Mouse (Mus musculus) layer of hippocampus, adult 9-10 months (tissue): ENCODE data around the gene Gimd1.

Source experiments
- DNase-seq: peaks from one replicate; pipeline ENCODE4 v3.0.0; 2022; ENCODE audit warnings: low spot score

Gene Gimd1

DNA sequence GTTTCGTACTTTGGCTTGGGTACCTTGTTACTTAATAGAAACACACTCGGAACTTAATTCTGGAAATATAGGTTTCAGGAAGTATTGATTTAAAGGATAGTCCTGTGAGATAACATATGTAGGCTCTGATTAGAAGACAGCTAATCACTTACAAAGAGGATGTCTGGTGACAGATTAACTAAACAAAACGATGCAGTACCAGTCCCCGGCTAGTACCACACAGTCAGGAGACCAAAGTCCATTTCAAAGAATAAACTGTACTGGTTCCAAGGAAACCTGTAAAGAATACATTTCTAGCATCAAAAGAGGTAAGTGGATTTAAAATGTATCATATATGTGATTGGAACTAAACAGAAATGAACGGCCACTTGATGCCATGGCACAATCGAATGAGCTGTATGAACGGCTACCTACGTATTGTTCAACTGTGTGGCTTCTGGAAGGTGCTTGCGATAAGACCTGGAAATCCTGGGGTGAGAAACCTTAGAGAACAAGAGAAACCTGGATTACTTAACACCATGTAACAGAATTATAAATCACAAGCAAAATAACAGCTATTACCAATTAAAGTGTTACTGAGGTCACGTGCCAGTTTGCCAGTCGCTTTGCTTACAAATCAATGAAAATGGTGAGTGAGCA is at the start of gene Gimd1:
Gene Gimd1 (plus strand): TSS at position 220 of the 639 bp plus-strand sequence.
- DNase-seq = no peak

DNA sequence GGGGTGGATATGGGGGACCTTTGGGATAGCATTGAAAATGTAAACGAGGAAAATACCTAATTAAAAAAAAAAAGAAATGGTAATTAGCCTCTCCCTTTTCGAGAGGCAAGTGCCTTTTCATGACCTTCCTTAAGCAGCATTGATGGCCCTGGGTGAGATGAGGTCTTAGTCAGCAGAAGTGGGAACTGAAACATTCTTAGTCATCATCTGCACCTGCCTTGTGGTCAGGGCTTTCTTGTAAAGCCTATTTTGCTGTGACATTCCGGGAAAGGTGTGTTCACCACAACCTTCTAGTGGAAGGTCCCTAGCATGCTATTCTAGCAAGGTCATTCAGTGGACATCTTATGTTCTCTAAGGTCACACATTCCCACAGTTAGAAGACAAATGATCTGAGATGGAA is 48.4 kb upstream of the Gimd1 start:
- DNase-seq = no peak

DNA sequence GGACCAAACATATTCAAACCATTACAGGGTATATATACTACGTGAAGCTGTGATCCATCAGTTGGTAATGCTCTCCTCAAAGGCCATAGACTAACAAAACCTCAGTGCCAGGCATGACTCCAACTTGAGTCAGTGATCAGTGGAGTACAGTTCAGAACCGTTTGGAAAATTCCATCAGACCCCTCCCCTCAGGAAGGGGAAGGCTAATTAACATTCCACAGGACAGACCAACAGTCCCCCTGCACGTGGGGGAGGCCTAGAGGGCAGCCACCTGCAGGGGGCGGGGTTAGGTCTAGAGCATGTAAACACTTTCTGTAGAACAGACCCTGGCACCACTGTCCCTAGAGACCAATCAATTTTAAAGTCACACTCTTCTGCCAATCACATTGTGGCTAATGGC is 47.3 kb upstream of the Gimd1 start:
- DNase-seq = no peak

DNA sequence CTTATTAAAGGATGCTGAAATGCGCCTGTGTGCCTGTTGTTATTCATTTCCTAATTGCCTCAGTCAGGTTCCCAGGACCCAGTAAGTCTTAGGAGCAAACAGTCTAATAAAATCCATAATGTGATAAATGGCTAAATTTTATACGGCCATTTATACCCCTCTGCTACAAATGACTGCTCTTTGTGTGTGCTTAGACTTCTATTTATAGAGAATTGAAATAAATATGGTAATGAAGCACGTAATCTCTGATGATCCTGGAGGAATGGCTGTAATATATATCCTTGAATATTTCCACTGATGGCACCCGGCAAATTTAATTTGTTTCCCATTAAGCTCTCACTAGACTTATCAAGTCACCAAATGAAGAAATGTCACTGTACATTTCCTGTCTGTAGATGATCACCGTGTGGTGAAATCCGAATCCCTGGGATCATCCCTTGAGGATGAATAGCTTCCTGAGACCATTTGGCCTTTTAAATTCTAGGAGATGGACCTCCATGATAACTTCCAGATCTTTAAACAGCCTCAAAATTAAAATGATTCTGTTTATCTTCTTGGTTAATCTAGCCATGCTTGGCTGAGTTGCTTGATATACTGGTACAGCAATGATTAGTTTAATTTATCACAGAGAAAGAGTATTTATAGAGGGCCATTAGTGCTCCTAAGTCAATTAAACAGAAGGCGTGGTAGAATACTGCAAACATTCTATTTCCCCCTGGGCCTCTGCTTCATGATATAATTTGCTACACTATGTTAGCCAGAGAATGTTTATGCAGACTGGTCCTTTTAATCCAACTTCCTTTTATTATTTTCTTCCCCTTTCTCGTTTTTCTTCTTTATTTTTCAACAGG is 44.3 kb upstream of the Gimd1 start:
- DNase-seq = no peak

DNA sequence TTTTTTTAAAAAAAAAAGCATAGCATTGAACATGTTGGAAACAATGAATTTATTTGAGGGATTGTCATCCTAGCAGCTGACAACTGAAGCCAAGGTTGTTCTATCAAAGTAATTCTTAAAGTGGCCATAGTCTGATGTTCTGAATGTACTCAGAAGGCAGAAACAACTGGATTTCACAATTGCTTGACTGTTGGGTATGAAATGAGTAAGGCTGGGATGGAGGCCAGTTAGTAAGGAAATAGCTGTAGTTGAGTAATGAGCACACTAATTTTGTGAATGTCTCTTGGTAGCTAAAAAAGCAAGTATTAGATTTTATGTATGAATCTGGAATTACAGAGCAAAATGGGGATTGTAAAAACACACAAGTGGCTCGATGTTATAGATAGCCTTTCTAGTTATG is 41.5 kb upstream of the Gimd1 start:
- DNase-seq = no peak

DNA sequence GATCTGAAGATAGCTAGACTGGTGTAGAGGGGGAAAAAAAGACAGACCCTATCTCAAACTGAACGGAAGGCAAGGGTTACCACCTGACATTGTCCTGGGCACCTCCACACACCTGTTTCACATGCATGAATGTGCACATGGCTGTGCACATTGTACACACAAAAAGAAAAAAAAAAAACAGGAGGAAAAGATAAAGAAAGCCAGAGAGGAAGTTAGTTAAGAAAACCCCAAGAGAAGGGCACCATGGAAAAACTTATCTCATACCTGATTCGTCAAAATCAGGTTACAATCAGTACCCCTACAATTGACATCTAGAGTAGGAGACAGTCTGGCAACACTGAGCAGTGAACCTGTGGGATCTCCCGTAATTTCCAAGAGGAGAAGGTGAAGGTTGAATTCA is 39.6 kb upstream of the Gimd1 start:
- no peak for DNase-seq

DNA sequence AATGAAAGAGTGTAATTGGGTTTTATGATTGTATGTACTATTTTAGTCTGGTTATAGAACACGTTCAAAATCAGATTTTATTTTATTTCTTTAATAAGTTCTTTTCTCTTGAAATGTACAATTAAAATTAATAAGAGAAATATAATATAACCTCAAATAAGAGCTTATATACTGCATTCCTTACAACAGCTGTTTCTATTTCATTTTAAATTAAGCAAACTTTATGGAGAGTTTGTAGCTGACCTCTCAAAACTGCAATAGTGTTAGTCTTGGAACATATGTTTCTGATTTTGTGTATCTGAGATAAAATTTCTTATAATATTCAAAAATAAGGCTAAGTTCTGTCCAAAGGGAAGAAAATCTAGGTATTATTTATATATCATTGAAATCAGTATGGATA is 39.0 kb upstream of the Gimd1 start:
- no peak for DNase-seq

DNA sequence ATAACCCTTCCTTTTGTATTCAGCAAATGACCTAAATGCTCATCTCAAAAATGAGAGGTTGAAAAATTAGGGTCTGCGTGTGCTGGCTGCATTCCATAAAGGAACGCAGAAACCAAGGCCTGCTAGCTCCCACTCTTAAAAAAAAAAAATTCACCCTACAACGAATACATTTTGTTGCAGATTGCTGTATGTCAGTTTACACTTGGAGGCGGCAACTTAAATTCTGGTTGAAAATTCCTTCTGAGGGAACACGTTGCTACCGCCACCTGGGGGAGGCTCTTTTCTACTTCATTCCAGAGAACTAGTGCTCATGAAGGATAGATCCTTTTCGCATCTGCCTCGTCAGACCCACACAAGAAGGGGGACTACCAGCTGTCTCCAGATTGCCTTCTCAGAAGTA is 879 bp upstream of the Gimd1 start:
- no peak for DNase-seq

DNA sequence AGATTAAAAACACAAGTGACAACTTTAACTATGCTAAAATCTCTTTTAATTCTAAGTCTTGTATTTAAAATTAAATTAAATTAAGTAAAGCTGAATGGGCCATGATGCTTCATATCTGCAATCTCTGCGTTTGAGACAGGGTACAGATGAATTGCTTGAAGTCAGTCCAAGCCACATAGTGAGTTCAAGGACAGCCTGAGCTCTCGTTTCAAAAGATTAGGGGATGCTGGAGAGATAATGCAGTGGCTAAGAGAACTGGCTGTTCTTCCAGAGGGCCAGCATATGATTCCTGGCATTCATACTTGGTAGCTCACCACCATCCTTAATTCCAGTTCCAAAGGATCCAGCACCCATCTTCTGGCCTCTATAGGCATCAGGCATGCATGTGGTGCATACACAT is 3.6 kb downstream of the Gimd1 start:
- DNase-seq = no peak

DNA sequence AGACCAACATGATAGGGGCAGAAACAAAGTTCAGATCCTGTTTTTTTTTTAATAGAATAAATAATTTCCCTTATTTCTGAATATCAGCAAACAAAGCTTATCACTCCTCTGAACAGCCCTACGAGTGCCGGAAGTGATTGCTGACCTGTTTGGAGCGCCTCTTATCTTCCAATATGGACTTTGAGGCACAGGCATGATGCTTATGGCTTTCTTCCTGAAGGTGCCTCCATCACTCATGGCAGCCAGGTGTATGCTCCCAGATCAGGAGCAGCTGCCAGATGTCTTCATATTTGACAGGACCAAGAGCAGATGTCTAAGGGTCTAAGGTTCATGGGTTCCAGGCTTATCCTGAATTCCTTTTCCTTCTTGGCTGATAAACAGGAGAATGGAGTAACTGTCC is 7.5 kb downstream of the Gimd1 start:
- DNase-seq = no peak

DNA sequence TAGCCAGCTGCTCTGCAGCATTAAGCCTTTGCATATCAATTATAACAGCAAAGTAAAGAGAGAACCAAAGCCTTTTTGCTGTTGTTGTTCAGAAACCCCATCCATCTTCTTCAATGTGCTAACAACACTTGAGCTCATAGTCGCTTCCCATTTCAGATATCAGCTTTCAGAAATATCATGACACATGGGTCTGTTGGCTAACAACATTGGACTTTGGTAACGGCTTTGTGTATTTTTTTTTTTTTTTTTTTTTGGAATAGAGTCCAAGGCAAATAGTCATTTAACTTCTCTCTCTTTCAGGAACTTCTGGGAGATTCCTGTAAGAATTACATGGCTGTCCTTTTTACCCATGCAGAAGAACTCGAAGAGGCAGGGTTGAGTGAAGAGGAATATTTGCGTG is 14.5 kb downstream of the Gimd1 start:
- no peak for DNase-seq

DNA sequence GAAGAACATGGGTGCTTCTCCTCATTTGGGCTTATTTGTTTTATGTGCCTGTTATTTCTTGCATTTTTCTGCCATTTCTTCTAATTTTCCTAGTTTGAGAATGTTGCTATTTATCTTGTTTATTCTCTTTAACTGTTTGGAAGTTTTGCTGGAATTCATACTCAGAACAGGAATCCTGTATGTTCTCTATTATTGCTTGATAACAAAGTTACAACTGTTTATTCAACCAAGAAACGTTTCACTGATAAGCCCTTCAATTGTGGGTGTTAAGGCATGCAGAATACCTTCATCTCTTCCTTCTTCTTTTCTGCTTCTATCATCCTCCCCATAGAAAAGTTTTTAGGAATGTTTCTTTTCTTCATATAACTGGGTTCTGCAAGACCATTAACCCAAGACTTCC is 17.2 kb downstream of the Gimd1 start:
- no peak for DNase-seq

DNA sequence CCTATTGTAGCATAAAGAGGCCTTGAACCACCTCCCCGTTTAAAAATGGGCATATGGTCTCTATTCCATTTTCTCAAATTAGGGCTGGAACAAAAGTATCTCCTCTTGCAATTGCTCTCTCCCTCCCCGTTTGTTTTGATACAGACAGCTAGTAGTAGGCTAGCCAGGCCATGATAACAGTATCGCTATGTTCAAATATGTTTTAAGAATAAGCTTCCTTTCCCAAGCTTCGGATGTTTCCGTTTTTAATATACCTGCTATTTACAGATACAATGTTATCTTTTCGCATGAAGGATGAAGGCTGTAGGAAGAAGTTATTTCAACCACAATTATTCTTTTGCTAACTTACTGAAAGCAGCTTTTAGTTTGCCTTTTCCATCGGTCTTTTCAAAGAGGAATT is 19.7 kb downstream of the Gimd1 start:
- DNase-seq = no peak

DNA sequence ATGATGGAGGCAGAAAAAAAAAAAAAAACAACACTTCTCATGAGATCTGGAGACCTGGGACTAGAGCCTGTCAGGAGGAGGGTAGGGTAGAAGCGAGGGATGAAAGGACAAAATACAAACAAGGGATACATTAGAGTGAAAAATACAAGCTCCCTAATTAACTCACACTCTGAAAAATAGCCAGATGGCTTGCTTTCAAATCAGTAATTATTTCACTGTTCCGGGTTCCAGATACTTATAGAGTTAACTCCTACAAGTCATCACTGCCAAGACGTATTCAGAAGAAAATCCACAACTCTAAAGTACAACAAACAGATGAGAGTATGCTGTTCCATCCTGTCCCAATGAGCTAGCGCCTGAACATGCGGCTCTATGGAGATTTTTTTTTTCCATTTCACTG is 20.6 kb downstream of the Gimd1 start:
- DNase-seq = no peak

DNA sequence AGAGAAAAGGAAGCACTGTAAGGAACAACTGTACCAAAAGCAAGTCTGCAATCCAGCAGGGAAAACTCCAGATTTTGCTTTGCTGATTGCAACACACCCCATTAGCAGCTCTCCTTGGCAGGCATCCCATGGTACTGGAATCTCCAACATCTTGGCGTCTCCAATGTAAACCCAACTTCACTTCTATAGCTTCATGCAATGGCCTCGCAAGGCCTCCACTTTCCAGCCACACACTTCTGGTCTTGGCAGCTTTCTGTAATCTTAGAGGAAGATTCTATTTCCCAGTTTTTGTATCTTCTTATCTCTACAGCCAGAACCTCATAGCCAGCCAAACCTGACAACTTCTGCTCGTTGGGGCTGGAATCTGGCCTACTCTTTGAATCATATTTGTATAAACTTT is 22.2 kb downstream of the Gimd1 start:
- no peak for DNase-seq

DNA sequence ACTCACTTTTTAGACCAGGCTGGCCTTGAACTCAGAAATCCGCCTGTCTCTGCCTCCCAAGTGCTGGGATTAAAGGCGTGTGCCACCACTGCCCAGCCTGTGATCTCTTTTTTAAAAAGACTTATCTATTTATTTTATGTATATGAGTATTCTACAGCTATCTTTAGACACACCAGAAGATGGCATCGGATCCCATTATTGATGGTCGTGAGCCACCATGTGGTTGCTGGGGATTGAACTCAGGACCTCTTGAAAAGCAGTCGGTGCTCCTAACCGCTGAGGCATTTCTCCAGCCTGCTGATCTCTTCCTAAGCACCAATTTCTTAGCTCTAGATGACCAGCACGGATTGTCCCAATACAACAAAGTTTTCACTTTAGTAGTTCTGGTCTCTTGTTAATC is 24.3 kb downstream of the Gimd1 start:
- DNase-seq = no peak

DNA sequence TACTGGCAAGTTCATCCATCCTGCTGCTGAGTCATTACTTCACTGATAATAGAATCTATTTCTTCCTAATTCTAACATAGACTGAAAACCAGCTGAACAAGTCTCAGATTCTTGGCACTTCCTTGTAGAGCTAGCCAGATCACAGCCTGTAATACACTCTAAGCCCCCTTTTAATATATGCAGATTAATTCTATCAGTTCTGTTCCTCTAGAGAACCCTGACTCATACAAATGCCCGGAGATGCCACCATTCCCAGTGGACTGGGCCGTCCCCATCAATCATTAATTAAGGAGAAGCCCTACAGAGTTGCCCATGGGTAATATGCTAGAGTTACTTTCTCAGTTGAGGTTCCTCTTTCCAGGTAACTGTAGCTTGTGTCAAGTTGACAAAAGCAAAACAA is 26.3 kb downstream of the Gimd1 start:
- DNase-seq = no peak

DNA sequence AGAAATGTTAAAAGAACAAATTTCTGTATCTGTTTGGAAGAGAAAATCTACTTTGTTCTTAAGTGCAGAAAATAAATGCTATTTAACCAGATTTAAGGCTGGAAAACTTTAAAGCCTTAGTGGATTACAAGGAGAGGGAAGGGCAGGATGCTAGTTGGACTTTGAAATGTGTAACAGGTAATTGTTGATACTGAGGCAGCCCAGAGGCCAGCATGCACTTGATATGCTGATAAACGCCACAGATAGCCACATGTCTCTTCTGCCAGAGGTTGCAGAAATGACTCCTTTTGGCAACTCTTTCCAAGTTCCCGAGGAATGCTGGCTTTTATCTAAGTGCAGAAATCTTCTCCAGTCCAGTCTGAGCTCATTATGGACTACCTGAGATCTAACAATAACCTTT is 47.9 kb downstream of the Gimd1 start:
- DNase-seq = no peak

DNA sequence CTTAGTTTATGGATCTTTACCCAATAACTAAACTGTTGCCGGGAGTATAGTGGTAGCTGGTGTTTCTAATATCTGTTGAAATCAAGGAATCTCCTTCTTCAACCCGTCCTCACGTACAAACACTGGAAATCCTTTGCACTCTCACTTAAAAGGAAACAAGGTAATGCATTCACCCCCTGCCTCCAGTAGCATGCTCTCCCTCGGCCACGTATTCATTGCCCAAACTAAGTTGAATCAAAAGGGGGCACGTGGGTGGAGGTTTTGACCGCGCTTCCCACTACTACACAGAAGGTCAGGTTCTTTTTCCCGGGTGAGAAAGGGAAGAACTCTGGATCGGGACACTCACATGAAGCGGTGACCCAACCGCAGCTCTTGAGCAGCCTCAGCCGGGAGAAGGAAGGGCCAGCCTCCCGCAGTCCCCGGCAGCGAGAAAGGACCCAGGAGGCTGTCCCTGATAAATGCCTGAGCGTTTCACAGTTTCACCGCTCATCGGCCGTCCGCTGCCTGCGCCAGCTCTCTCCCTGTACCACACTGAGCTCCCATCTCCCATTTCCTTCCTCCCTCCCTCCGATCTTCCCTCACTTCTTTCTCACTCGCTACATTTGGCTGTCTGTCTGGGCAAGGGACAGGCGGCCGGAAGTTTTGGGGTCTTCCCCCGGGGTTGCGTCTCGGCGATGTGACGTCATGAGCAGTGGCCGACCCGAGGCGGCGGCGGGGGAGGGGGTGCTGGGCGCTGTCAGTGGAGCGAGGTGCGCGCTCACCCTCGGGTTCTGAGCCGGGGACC is 54.0 kb downstream of the Gimd1 start, which contains the start of gene Tbck:
Gene Tbck (plus strand): TSS at position 698 of the 784 bp plus-strand sequence.
- peak; percentile 91 for DNase-seq

DNA sequence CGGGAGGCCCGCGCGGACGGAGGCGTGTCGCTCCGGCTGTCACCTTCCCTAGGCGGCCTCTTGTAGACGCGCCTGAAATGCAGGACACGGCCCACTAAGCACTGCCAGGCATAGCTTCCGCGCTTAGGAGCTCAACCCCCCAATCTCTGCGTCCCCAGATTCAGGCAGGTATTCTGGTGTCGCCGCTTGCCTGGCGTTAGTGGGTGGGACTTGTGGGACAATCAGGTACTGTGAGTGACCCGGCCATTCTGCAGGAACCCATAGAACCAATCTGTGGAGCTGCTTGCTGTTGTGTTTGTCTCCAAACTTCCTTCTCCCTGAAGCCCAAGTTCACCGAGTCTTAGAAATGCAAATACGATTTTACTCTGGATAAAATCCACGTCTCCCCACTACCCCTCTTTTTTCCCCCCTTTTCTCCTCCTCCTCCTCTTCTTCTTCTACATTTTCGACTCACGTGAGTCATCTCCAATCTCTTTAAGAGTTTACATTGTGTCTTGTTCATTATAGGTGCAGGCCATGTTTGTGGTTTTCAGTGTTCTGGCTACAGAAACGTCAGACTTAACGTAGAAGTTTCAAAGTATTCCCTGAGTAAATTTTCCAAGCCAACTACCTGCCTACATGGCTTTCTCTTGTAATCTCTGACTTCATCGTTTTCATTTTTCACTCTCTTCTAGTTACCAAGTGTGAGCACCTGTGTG is 54.8 kb downstream of the Gimd1 start, which contains the start of gene Aimp1:
Gene Aimp1 (minus strand): TSS at position 140 of the 698 bp plus-strand sequence.
- DNase-seq = no peak
